In the genomic region with DNA sequence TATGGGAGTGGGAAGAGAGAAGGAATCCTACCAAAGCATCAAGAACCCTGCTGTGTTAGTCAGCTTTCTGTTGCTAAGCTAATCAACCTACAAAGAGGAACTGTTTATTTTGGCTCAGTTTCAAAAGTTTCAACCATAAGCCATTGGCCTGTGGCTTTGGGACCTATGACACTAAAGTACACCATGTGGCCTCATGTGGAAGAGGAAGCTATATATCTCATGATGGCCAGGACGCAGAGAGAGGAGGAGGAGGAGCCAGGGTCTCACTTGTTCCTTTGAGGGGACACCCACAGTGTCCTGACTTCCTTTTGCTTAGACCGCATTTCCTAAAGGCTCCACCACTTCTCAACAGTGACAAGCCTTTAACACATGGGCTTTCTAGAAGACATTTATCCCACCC, we compare ENCODE assay signal across 10 mouse cellular contexts.
DNase-seq lines count a peak whose midpoint lies in the region; ATAC-seq and TF ChIP-seq lines count a peak whose summit lies in the region.
"Had no signal": no experiment of that assay in that cellular context is flagged by ENCODE, and none has a peak within 500 bp of the region (broad histone marks: within the 10 kb centered on the region; RNA-seq: fewer than 3 reads in every experiment).

No protein-coding gene starts in this region.

- no peak for TF ChIP-seq CTCF in CH12.LX (conservative IDR thresholded peaks at IDR 0.05 in 1 of 2, IDR thresholded peaks at IDR 0.05 in 1 of 2; ENCODE audit: low read depth in 2 of 2, low read length in 2 of 2)

- dilution Hi-C loops in CH12.LX (cut with MboI; ENCODE audit: extremely low pct_ligation_motif_present, extremely low pct_unique_long_range_greater_than_20kb, low sequenced_read_pairs): no loop called here

- no peak overlapping the region for H3K4me3 ChIP-seq in heart, embryonic 12.5 days
- H3K4me3 ChIP-seq in CH12.LX (replicated peaks in 1 of 3; ENCODE audit: low read depth in 2 of 3, low read length in 2 of 3, poor library complexity in 1 of 3): no peak overlapping the region
- H3K4me3 ChIP-seq in macrophage (ENCODE audit: inconsistent target): no peak overlapping the region

- WGBS in heart, embryonic 12.5 days: 47% methylated on average over 2 of the region's 2 CpGs
- WGBS in macrophage (ENCODE audit: missing documents): 0% methylated on average over 2 of the region's 2 CpGs

- no peaks in the 10 kb centered on the region for H3K4me1 ChIP-seq in heart, embryonic 12.5 days (replicated peaks)
- H3K4me1 ChIP-seq in CH12.LX (ENCODE audit: control insufficient read depth in 1 of 2, insufficient read depth in 2 of 2): peaks cover 8 to 14% of the 10 kb centered on the region in 2 experiments; a peak in 3 of 4 replicates

- no peak for TF ChIP-seq POLR2A in CH12.LX (IDR thresholded peaks at IDR 0.05; ENCODE audit: low read depth, low read length)

- no peak for DNase-seq in heart, postnatal 14 days
- DNase-seq in CH12.LX (ENCODE audit: extremely low read depth) (peak; percentile 60), MN1 (ENCODE audit: low spot score) (no peak)
- no peak for DNase-seq in right cerebral cortex, adult 2 months (ENCODE audit: low spot score in 2 of 2)
- DNase-seq in right cerebral cortex, adult 18-20 months: no peak
- DNase-seq: cerebellum, postnatal 14 days; midbrain, embryonic 14.5 days had no signal

- intact Hi-C loops in heart, postnatal 14 days (cut with DNase I): no loop called here

- H3K79me2 ChIP-seq in CH12.LX (replicated peaks; ENCODE audit: control insufficient read depth, extremely low read depth, insufficient read depth, poor library complexity, severe bottlenecking): no peaks in the 10 kb centered on the region
- H3K79me2 ChIP-seq in macrophage (ENCODE audit: inconsistent target): no peaks in the 10 kb centered on the region

- no peak for TF ChIP-seq EP300 in CH12.LX (IDR thresholded peaks at IDR 0.05; ENCODE audit: low read length)

- in situ Hi-C loops in CH12.LX (cut with MboI; ENCODE audit: low pct_ligation_motif_present, low pct_unique_long_range_greater_than_20kb, low sequenced_read_pairs): loop anchor here (25.0 kb wide), 1 partner anchor 309 kb away; no protein-coding TSS in a partner anchor

- ATAC-seq in heart, embryonic 12.5 days (ENCODE audit: insufficient number of reproducible peaks, low FRiP score): peak; percentile 42; the same call in 1 of the 2 replicates
- ATAC-seq in hematopoietic stem cell, adult 5-6 weeks (replicated peaks in 1 of 2; ENCODE audit: insufficient read depth in 1 of 2, low FRiP score in 2 of 2, low TSS enrichment in 1 of 2, low read depth in 1 of 2, poor library complexity in 2 of 2, severe bottlenecking in 2 of 2): peak; percentile 97 to 98

- H3K27ac ChIP-seq in heart, embryonic 12.5 days (ENCODE audit: poor library complexity, severe bottlenecking): no peak overlapping the region
- H3K27ac ChIP-seq in CH12.LX (ENCODE audit: insufficient read depth, low read depth) (no peak overlapping the region), macrophage (peak overlapping the region; percentile 87)

- no peaks in the 10 kb centered on the region for H3K9me3 ChIP-seq in heart, embryonic 12.5 days (replicated peaks)
- H3K9me3 ChIP-seq in CH12.LX (replicated peaks; ENCODE audit: low read length): no peaks in the 10 kb centered on the region

- H3K4me2 ChIP-seq in heart, embryonic 12.5 days: no peak overlapping the region
- no peak overlapping the region for H3K4me2 ChIP-seq in CH12.LX (ENCODE audit: insufficient read depth, low read depth, poor library complexity, severe bottlenecking)

- no peak overlapping the region for H3K9ac ChIP-seq in heart, embryonic 12.5 days
- H3K9ac ChIP-seq in CH12.LX (ENCODE audit: insufficient read depth, low read depth): no peak overlapping the region

- no peaks in the 10 kb centered on the region for H3K27me3 ChIP-seq in heart, embryonic 12.5 days (replicated peaks)
- peaks cover 35% of the 10 kb centered on the region for H3K27me3 ChIP-seq in CH12.LX (replicated peaks)

- TF ChIP-seq RAD21 in CH12.LX (IDR thresholded peaks at IDR 0.05; ENCODE audit: low read depth, low read length): no peak

- no peaks in the 10 kb centered on the region for H3K36me3 ChIP-seq in heart, embryonic 12.5 days
- H3K36me3 ChIP-seq in CH12.LX (replicated peaks in 1 of 2; ENCODE audit: control insufficient read depth in 1 of 2, insufficient read depth in 1 of 2, low read length in 1 of 2) (no peaks in the 10 kb centered on the region), macrophage (ENCODE audit: inconsistent target) (no peaks in the 10 kb centered on the region)

TF ChIP-seq in CH12.LX, 34 proteins besides CTCF, POLR2A, EP300 and RAD21:
- peak; percentile 68; the same call in 1 of the 2 replicates for TF ChIP-seq MYC (IDR thresholded peaks at IDR 0.05; ENCODE audit: low read depth, low read length)
- peak; percentile 50; the same call in 1 of the 2 replicates for TF ChIP-seq MAX (IDR thresholded peaks at IDR 0.05; ENCODE audit: low read length)
- no peak for TF ChIP-seq ZNF384 (IDR thresholded peaks at IDR 0.05; ENCODE audit: low read depth, low read length)
